Mouse (Mus musculus) urinary bladder, postnatal 10 days (tissue): Measurements from ENCODE around the gene Nxph4.

Experiments used
- DNase-seq: peaks from one replicate; pipeline ENCODE4 v3.0.0; 2022; ENCODE audit warnings: low spot score

The Nxph4 gene

DNA sequence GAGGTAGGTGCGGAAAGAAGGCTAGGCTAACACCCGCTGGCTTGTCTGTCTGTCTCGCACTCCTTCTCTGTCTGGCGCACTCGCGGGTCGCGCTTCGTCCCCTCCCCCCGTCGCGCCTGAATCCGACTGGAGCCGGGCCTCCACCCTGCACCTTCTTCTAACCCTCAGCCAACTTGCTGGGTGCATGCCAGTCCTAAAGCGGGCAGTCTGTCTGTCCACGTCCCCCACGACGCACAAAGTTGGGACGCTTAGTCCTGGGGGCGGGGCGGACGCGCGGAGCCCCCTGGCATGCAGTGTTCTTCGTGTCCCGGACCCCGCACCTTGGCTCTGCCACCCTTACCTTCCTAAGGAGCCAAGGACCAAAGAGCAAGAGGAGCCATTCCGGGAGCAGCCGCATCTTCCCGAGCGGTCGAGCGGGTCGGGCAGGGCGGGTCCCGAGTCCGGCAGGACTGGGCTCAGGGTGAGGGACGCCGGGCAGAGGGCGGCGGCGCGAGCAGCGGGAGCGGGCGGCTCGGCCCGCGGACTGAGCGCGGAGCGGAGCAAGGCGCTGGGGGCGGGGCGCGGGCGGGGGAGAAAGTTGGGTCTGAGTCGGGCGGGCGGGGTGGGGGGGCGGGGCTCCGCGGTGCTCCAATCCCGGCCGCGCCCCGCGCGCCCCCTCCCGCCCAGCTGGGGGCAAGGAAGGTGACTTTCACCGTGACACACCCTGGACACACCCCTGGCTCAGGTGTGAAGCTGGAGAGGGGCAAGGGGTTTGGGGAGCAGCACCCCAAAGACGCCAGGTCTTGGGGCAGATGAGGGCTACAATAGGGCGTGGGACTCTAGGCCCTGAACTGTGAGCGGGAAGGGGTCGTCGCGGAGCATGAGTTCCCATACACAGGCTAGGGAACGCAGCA lies at the start of gene Nxph4:
Nxph4 (minus strand) TSS at position 524 of the 893 bp plus-strand sequence.
- no peak for DNase-seq

DNA sequence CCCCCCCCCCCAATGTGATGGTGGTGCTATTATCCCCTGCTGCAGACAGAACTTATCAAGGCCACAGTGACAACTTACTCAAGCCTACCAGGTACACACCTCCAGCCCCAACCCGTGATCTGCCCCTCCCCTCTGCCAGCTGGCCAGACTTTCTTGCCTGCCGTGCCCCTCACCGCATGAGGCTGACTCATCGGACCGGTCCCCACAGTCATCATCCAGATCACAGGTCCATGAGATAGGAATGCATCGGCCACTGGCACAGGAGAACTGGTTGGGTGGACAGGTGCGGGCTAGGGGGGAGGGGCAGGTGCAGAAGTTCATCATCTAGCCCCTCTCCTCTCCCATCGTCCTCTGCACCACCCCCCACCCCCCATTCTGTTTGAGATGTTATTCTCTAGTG lies 49.3 kb upstream of the Nxph4 start:
- no peak for DNase-seq

DNA sequence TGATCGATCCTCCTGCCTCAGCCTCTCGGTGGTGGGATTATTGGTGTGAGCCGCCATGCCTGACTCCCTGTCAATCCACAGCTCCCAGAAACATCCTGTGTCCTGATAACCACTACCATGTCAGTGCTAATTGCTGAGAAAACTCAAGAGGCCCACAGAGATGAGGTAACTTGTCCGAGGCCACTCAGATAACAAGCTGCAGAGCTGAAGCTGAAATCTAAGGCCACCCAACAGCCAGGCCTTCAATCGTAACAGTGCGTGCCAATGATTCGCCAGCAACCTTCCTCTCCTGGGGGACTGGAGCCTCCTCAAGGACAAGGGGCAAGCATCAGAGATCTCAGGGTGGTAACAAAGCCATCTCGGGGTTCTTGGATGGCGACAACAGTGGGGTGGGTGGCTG lies 46.9 kb upstream of the Nxph4 start:
- no peak for DNase-seq

DNA sequence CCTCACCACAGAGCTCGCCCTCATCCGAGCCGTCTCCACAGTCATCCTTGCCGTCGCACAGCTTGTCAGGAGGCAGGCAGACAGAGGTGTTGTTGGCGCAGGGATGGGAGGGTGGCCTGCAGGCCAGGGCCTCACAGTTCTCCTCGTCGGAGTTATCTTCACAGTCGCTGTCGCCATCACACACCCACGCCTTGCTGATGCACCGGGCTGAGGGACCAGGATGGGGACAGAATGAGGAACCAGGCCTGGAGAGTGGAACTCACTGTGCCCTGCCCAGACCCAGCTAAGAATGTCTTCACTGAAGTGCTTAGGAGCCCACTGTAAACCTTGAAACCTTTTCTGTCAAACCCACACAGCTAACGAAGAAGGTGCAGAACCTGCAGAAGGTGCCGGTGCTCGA lies 43.6 kb upstream of the Nxph4 start:
- no peak for DNase-seq

DNA sequence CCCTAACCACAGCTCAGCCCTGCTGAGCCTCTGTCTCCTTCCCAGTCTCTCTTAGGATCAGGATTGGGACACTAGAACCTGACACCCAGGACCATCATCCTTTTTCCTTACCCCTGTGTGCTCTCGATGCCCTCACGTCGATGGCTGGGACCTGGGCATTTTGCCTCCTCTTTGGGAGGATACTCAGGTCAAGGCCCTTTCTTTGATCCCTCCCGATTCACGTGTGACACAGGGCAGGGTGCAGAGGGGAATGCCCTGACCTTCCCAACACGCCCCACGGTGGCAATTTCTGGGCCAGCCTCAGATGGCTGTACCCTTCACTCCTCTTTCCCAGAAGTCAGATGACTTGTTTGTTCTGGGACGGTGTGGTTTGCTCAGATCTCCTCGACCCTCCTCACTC lies 42.8 kb upstream of the Nxph4 start:
- no peak for DNase-seq

DNA sequence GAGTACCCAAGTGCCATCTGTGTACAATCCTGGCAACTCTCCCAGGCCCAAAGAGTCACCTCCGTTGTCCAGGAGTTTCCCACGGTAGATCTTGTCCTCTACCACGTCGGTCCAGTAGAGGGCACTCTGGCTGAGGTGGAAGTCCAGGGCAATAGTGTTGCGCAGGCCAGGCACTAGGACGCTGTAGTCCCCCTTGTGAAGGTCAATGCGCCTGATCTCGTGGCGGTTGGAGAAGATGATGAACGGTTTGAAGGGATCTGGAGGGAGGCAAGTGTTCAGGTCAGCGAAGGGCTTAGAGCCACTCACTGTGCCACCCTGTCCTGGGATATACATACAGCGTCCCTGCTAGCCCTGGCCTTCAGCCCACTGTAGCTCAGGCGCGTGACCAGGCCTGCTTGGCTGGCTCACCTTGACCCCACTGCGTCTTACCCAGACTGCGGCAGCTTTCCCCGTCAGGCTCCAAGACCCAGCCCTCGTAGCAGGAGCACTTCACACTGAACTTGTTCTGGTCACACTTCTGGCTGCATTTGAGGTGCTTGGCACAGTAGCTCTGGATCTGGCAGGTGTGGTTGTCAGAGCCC lies 42.1 kb upstream of the Nxph4 start:
- no peak for DNase-seq

DNA sequence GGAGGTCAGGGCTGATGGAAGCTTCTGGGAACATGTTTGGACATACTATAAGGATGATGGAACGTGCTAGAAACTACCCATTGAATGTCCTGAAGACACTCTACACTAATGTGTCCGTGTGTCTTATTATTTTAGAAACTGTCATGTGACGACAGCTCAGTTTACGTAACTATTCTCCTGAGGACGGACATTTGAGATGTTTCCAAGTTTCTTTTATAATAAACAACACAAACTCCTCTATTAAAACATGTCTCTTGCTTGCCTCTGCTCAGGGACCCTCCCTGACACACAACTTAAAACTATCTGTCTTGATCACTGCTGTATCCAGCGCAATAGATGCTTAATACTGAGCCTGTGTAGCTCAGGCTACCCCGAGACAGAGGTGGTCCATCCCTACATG lies 41.4 kb upstream of the Nxph4 start:
- no peak for DNase-seq

DNA sequence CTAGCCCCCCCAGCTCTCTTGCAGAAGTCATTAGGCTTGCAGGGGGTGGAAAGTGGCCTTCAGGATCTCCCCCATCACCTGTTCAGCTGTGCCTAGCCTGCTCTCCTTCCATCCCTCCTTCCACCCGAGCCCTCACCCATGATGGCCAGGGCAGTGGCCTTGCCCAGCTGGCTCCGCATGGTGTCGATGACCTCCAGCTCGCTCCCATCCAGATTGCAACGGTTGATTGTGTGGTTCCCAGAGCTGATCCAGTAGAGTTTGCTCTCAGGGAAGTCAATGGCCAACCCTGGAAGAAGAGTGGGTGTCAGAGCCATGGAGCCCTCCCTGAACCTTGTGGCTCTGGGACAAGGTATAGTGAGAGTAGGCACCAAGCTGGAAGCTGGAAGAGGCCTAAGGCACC lies 37.9 kb upstream of the Nxph4 start:
- no peak for DNase-seq

DNA sequence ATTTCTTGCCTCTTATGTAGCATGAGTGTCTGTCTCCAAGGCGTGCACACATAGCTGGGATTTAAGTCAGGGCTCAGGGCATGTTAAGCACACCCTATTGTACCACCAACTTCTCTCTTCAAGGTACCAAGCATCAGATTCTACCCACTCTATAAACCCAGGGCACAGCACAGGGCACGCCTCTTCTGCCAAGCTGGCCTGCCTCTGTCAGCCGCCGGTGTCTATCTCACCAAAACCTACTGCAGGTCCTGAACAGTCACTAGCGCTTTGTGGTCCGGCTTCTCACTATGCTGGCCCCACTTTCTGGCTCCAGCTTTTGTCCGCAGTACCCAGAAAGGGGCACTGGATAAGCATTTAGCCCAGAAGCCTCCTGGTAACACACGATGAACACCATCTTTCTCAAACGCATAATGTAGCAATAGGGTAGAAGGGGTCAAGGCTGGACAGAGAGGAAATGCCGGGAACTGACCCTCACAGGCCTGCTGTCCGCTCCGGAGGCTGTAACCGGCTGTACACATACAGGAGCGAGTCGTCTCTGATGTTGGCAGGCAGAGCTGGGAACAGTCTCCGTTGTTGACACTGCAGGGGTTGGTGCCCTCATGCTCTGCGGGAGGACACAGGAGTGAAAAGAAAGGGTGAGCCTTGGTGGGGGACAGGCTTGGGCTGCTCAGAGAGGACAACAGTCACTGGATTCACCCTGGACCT lies 36.7 kb upstream of the Nxph4 start:
- no peak for DNase-seq

DNA sequence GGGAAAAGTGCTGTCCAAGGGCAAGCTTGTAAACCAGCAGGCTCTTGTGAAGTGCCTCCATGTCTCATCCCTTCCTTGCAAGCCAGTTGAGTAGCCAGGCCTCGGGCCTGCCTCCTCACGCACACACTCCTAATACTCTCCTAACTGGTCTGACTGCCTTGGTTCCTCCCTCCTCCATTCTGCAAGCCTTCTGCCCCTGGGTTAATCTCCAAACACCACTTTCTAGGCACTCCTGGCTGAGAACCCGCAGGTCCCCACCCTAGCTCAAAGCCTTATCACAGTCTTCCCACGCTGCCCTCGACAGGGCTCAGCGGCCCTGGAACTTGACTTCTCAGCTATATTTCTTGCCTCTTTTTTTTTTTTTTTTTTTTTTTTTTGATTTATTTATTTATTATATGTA lies 36.0 kb upstream of the Nxph4 start:
- DNase-seq: no peak

DNA sequence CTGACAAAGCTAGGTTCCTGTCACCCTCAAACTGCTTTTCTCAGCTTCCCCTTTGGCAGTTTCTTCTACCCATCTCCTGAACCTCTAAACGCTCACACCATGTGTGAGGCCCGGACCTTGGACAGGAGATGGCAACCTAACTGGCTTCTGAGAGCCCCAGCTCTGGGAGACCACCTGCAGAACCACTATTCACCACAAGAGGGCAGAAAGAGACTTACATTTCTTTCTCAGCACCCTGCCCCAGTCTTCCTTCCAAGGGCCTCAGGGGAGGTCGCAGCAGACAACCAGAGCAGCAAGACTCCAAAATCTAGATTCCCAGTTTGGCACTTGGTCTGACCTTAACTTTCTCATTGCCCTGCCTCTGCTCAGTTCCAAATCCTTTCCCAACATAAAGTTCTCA lies 35.1 kb upstream of the Nxph4 start:
- no peak for DNase-seq

DNA sequence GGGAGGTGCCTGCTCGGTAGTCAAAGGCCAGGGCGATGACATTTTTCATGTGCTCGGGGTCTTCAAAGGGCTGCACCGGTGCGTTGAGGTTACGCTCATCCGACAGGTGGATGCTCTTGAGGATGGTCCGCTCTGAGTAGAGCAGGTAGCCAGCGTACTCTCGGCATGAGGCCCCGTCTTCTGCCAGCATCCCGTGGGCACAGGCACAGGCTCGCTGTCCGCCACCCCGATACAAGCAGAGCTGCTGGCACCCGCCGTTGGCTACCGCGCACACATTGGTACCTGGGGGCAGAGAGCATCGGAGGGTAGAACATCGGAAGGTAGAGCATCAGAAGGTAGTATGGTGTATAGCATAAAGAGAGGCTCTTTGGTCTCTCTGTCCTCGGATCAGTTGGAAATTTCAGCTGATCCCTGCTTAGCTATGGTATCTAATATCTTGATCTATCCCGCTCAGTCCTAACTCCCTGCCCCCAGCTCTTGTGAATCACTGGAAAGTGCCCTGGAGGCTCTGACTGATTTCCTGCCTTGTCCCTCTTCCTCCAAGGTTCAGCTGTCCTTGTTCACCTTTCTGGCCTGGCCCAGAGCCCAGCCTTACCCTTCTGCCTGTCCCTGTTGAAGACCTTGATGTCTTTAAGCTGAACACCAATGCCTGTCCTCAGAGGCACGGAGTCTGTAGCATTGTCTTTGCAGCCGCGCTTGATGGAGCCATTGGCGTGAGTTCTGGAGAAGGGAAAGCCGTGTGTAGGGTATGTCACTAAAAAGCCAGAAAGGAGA lies 32.4 kb upstream of the Nxph4 start:
- DNase-seq: no peak

DNA sequence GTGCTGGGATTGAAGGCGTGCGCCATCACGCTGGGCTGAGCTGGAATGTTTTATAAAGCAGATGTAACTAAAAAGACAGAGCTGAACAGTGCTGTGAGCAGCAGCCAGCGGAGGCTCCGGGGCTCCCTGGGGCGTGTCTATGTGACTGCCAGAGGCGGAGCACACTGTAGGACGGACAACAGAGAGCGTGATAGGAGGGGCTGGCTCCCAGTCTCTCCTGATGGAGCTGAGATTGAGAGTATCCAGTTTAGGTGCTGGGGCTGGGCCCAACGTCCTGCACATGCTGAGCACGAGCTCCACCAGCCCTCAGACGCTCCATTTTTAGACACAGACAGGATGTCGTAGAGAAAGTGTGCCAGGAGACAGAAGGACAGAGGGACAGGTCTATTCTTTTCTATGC lies 29.9 kb upstream of the Nxph4 start:
- no peak for DNase-seq

DNA sequence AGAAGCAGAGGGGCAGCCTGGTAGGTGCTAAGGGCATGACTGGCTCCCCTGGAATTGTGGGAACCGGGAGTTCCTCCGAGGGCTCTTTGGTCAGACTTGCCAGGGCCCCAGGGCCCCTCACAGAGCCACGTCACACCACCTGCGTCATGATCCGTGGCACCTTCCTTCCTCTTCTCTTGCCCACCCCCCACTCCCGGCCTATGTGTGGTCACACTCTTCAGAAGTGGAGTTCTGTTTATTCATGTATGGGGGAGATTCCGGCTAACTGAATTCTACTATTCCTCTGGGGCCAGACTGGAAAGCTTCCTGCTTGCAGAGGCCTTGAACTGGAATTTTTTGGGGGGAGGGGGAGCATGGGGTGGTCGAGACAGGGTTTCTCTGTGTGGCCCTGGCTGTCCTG lies 29.5 kb upstream of the Nxph4 start:
- no peak for DNase-seq

DNA sequence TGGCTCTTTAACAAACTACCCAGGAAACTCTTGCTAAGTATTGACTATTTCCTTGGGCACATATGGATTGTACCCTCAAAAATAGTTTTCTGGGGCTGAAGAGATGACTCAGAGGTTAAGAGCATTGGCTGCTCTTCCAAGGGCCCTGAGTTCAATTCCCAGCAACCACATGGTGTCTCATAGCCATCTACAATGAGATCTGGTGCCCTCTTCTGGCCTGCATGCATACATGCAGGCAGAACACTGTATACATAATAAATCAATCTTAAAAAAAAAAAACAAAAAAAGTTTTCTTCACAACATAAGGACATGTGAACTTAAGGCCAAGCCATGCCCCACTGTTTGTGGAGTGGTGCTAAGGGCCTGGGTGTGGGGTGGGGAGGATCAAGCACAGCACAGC lies 26.8 kb upstream of the Nxph4 start:
- no peak for DNase-seq

DNA sequence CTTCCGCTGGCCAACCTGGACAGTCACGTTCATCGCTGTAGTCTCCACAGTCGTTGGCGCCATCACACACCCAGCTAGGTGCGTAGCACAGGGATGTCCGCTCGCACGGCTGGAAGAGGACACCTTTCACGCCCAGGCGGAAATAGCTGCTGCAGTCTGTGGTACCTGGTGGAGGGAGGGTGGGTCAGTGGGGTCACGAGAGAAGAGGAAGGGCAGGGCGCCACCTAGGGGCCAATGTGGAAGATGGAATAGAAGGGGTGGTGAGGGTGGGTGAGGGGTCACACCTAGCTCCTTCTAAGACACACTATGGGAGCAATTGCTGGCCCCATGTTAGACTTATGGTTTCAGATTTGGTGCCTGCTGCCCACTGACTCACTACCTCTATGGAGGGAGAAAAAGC lies 23.0 kb upstream of the Nxph4 start:
- DNase-seq: no peak

DNA sequence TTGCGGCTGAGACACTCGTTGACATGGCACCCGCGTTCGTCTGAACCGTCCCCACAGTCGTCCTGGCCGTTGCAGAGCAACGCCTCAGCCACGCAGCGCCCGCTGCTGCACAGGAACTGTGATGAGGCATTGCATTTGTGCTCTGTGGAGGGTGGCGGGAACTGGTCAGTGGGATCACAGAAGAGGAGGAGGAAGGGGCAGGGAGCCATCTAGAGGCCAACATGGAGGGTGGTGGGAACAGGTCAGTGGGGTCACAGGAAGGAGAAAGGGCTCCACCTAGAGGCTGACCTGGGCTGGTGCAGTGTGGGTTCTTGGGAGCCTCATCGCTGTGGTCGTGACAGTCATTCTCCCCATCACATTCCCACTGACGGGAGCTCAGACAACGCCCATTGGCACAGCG lies 21.3 kb upstream of the Nxph4 start:
- DNase-seq: no peak

DNA sequence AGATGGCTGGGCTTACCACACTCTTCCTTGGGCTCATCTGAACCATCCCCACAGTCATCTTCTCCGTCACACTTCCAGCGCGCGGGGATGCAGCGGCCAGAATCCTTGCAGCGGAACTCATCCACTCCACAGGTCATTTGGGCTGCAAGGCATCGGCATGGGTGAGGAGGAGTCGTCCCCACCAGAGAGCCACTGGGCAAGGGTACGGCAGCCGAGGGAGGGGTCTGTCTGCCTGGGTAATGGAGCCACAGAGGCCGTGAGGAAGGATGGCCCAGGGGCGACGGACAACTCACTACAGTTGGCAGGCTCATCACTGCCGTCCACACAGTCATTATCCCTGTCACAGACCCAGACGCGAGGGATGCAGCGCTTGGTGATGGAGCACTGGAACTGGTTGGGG lies 15.5 kb upstream of the Nxph4 start:
- no peak for DNase-seq

DNA sequence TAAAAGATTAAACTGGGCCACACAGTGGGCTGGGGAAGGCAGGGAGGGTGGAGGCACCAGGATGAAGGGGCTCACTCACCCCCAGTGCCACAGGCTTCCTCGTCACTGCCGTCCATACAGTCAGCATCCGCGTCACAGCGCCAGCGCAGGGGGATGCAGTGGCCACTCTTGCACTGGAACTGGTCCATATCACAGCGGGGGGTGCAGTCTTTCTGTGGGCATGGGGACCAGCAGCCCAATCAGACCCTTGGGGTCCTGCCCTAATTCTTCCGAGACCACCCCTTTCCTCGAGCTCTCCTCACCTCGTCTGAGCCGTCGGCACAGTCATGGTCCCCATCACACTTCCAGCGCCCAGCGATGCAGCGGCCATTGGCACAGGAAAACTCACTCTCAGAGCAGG lies 13.9 kb upstream of the Nxph4 start:
- DNase-seq: no peak

DNA sequence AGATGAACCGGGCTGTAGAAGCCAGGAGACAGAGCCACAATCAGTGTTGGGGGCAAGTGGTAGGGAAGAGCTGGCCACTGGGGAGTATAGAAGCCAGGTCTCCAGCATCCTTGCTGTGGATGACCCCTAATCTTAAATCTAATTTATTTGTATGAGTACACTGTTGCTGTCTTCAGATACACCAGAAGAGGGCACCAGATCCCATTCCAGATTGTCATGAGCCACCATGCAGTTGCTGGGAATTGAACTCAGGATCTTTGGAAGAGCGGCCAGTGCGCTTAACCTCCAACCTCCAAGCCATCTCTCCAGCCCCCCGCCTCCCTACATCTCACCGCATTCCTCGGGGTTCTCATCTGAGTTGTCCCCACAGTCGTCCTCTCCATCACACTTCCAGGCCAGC lies 12.1 kb upstream of the Nxph4 start:
- DNase-seq: no peak

DNA sequence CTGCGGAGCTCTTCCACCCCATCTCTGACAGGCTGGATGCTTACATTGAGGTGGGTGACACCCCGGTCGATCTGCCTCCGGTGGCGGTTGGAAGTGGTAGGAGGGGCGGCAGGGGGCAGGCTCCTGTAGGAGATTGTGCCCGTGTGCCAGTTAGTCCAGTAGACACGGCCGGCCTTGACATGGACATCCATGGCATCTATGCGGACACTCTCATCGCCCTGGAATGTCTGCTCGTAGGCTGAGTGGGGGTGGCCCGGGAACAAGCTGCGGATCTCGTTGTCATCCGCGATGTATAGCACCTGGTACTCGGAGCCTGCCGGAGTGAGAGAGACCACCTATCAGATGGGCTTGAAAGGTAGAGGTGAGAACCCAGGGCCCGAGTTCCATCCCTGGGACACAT lies 10.0 kb upstream of the Nxph4 start:
- DNase-seq: no peak

DNA sequence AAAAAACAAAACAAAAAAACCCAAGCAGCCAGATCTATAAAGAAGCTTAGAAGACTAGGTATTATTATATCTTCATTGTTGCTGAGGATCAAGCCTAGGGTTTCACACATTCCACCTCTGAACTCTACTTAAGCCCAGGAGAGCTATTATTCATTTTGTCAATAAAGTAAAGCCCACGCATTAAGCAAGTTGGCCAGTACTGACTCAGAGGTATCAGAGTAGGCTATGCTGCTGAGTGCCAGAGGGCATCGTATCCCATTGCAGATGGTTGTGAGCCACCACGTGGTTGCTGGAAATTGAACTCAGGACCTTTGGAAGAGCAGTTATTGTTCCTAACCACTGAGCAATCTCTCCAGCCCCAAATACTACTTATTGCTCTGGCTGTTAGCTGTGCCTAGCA lies 9.6 kb upstream of the Nxph4 start:
- no peak for DNase-seq

DNA sequence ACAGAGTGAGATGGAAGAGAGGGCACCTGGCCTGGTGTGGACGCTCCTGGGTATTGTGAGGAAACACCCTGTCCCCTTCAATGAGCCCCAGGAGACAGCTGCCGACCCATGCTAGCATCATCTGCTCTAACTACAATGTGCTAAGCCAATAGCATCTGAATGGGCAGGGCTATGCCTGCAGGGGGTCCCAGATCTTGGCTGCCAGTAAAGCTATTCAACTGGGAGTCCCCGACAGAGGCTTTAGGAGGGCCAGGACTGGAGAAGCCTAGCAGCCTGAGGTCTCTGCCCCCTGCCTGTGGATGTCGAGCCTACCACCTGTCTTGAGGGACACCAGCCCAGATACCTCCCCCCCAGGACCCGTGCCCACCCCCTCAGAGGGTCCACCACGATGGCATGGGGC lies 8.4 kb upstream of the Nxph4 start:
- no peak for DNase-seq
